Mouse (Mus musculus): ENCODE measurements around the gene Akirin1. TPM values are rescaled to one million over a fixed set of nuclear protein-coding genes. Genes with fewer than 3 reads are reported as not detected.

Akirin1 gene
- polyA plus RNA-seq, 1 experiment from 2014 or later, result 108 TPM

DNA sequence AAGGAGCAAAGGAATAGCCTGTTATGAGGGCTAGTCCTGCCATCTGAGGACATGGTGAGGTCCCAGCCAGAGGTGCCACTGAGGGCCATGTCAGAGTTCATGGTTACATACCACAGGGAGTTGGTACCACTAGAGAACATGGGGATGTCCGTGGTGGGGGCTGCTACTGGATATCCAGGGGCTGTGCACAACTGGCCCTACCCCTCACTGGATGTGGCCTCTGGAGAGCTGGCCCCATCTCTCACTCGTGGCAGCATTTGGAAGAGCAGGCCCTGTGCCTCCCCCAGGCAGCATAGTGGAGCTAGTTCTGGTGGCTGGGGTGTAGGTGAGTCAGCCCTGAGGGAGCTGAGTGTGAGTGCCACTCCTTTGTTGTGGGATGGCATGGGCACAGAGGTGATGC lies 17.2 kb downstream of the Akirin1 start:
- Histone ChIP-seq H3K4me3 (ENCODE audit: low read depth, low read length) (no peak overlapping the region), H3K27ac (ENCODE audit: low read depth, low read length) (no peak overlapping the region), H3K4me2 (no peak overlapping the region), H3K9ac (ENCODE audit: low read length) (no peak overlapping the region), H3K9me3 (ENCODE audit: control insufficient read depth, low read length) (no peaks in the 10 kb centered on the region), H3K27me3 (ENCODE audit: control insufficient read depth, insufficient read depth, low read length) (no peaks in the 10 kb centered on the region), H3K4me1 (ENCODE audit: control insufficient read depth, insufficient read depth, low read length) (no peaks in the 10 kb centered on the region), H3K36me3 (ENCODE audit: control insufficient read depth, insufficient read depth, low read length) (peaks cover 7% of the 10 kb centered on the region; the same call in 1 of the 2 replicates)
- ATAC-seq (ENCODE audit: low FRiP score) (0 out of 2 replicates have a peak, but pooled peaks have one; percentile 24), DNase-seq (ENCODE audit: low spot score, missing footprints) (no peak)
- 91% methylated on average over 2 of the region's 2 CpGs for WGBS

DNA sequence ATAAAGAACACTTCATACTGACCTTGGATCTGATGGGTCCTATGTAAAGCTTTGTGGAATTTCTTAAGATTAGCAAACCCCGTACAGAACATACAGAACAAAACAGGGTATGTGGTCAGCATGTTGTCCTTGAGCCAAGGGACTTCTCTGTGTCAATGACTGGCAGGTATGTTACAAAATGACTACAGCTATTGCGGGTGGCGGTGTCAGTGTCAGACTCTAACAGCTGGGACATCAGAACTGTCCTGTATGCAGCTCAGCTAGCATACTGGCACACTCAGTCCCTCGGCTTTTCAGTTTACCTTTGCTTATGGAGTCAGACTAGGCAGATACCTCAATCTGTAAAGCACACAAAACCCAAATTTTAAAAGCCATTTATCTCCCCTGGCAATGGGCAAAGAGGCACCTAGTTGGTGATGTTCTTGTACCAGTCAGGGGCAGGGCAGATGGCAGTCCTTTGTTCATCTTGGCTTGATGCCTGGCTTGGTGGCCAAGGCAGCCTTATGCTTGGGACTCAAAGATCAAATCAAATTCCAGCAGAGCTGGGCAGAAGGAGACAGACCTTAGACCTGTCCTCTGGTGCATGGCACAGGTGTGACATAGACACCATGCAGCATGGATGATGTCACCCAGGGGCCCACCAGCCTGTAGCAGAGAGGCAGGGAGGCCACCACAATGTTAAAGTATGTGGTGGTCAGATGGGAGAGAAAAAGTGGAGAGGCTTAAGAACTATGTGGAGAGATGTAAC lies 17.8 kb downstream of the Akirin1 start:
- no peak overlapping the region for H3K4me2 ChIP-seq

DNA sequence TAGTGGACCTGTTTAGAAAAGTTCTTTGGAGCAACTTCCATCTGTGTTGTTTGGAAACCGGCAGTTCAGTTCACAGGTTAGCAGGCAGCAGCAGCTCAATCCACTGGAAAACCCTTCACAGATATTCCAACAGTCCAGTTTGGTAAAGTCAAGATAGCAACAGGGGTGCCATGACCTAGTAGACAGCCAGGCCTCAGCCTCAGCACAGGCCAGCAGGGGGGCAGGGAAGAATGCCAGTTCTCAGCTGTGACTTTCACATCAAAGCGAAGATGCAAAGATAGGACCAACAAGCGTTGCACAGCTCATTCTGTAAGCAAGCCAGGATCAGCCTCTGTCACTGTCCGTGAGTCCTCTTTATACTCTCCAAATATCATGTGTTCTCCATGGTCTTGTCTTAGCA lies 28.4 kb downstream of the Akirin1 start:
- Histone ChIP-seq H3K27me3 (ENCODE audit: control insufficient read depth, insufficient read depth, low read length) (no peaks in the 10 kb centered on the region), H3K4me2 (no peak overlapping the region), H3K4me3 (ENCODE audit: low read depth, low read length) (no peak overlapping the region), H3K4me1 (ENCODE audit: control insufficient read depth, insufficient read depth, low read length) (peaks cover 6% of the 10 kb centered on the region), H3K9ac (ENCODE audit: low read length) (no peak overlapping the region), H3K27ac (ENCODE audit: low read depth, low read length) (no peak overlapping the region), H3K9me3 (ENCODE audit: control insufficient read depth, low read length) (no peaks in the 10 kb centered on the region), H3K36me3 (ENCODE audit: control insufficient read depth, insufficient read depth, low read length) (no peaks in the 10 kb centered on the region)
- WGBS, result 83% methylated on average over 4 of the region's 4 CpGs
- DNase-seq (ENCODE audit: low spot score, missing footprints) (no peak), ATAC-seq (ENCODE audit: low FRiP score) (no peak)

More for the DNA sequence above, 17.8 kb downstream of the Akirin1 start:
- Histone ChIP-seq H3K4me1 (ENCODE audit: control insufficient read depth, insufficient read depth, low read length) (no peaks in the 10 kb centered on the region), H3K36me3 (ENCODE audit: control insufficient read depth, insufficient read depth, low read length) (peaks cover 7% of the 10 kb centered on the region; the same call in 1 of the 2 replicates), H3K4me3 (ENCODE audit: low read depth, low read length) (no peak overlapping the region), H3K27ac (ENCODE audit: low read depth, low read length) (no peak overlapping the region), H3K27me3 (ENCODE audit: control insufficient read depth, insufficient read depth, low read length) (no peaks in the 10 kb centered on the region), H3K9ac (ENCODE audit: low read length) (no peak overlapping the region), H3K9me3 (ENCODE audit: control insufficient read depth, low read length) (no peaks in the 10 kb centered on the region)
- ATAC-seq (ENCODE audit: low FRiP score) (no peak), DNase-seq (ENCODE audit: low spot score, missing footprints) (no peak)
- 93% methylated on average over 4 of the region's 4 CpGs for WGBS

DNA sequence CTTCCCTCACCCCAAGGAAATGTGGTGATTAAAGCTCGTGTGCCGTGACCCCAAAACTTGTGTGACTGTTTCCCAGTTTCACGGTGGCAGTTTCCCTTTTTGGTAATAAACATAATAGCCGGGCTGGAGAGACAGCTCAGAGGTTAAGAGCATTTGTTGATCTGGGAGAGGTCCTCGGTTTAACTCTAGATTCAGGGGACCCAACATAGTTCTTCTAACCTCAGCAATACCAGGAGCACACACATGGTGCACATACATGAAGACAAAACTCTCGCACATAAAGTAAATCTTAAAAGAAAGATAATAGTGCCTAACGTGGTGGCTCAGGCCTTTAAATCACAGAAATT lies 31.7 kb downstream of the Akirin1 start:
- ATAC-seq (ENCODE audit: low FRiP score), result peak; percentile 71
- peaks cover 6% of the 10 kb centered on the region for H3K4me1 ChIP-seq (ENCODE audit: control insufficient read depth, insufficient read depth, low read length)
- DNase-seq (ENCODE audit: low spot score, missing footprints), result no peak
- peak overlapping the region; percentile 65 for H3K4me3 ChIP-seq (ENCODE audit: low read depth, low read length)
- H3K9me3 ChIP-seq (ENCODE audit: control insufficient read depth, low read length), result no peaks in the 10 kb centered on the region
- H3K27me3 ChIP-seq (ENCODE audit: control insufficient read depth, insufficient read depth, low read length), result no peaks in the 10 kb centered on the region
- peaks cover 2% of the 10 kb centered on the region; the same call in 1 of the 2 replicates for H3K36me3 ChIP-seq (ENCODE audit: control insufficient read depth, insufficient read depth, low read length)
- H3K9ac ChIP-seq (ENCODE audit: low read length), result peak overlapping the region; percentile 86
- no peak overlapping the region; the same call in 1 of the 2 replicates for H3K27ac ChIP-seq (ENCODE audit: low read depth, low read length)
- H3K4me2 ChIP-seq, result peak overlapping the region; percentile 66
- WGBS, result 31% methylated on average over 7 of the region's 7 CpGs

DNA sequence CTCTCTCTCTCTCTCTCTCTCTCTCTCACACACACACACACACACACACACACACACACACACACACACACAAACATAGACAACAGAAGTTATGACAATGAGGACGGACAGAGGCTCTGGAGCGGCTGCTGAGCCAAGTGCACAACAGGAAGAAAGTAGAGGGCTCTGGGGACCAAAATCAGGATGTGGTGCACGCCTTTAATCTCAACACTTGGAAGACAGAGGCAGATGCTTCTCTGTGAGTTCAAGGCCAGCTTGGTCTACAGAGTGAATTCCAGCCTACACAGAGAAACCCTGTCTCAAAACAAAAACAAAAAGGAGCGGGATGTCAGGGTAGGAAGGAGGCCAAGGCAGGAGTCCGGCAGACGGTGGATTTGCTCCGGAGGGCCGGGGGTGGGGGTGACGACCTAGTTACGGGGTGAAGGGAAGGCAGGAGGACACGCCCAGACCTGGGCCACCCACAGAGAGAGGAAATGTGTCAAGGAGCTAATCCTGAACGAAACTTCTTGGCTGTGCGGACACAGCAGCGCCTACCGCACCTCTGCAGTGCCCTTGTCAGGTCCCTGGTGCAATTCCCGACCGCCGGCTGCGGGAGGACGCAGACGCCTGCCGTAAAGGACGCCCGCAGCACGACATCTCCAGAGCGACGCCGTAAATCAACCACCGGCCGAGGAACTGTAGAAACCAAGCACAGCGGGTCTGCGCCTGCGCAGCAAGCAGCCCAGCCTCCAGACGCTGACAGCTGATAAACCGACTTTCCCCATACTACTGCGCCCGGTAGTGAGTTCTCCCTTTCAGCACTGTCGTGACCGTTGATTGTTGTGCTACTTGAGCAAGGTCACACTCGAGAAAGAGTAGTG lies 32.3 kb downstream of the Akirin1 start, which contains the start of gene Ndufs5:
TSS of gene Ndufs5 (minus strand) at position 629 of the 860 bp plus-strand sequence.
- Histone ChIP-seq H3K4me2 (peak within 1 kb of the TSS; percentile 66), H3K4me1 (ENCODE audit: control insufficient read depth, insufficient read depth, low read length) (peaks cover 6% of the 10 kb centered on the region), H3K9me3 (ENCODE audit: control insufficient read depth, low read length) (no peaks in the 10 kb centered on the region), H3K27ac (ENCODE audit: low read depth, low read length) (no peak within 1 kb of the TSS; the same call in 1 of the 2 replicates), H3K4me3 (ENCODE audit: low read depth, low read length) (peak within 1 kb of the TSS; percentile 65), H3K36me3 (ENCODE audit: control insufficient read depth, insufficient read depth, low read length) (peaks cover 2% of the 10 kb centered on the region; the same call in 1 of the 2 replicates), H3K9ac (ENCODE audit: low read length) (peak within 1 kb of the TSS; percentile 86), H3K27me3 (ENCODE audit: control insufficient read depth, insufficient read depth, low read length) (no peaks in the 10 kb centered on the region)
- DNase-seq (ENCODE audit: low spot score, missing footprints), result peak; percentile 100
- ATAC-seq (ENCODE audit: low FRiP score), result peak; percentile 97
- under 1% methylated on average over 40 of the region's 40 CpGs for WGBS

DNA sequence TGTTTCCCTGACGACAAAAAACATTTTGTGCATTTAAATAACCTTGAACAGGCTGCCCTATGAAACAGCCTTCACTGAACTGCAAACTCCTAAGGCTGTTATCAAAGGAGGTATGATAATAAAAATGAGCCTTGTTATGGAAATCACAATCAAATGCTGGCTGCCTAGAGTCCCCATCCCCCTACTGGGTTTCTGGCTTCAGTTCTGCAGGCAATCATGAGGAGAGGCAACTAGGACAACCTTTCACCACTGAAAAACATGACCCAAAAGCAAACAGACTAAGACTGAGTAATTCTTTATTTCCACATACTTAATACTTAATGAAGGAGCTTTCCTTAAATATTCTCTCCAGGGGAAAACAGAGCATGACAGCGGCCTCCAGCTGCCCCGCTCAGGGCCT lies 37.7 kb downstream of the Akirin1 start:
- Histone ChIP-seq H3K9ac (ENCODE audit: low read length) (no peak overlapping the region), H3K4me3 (ENCODE audit: low read depth, low read length) (no peak overlapping the region), H3K4me1 (ENCODE audit: control insufficient read depth, insufficient read depth, low read length) (peaks cover 3% of the 10 kb centered on the region), H3K27ac (ENCODE audit: low read depth, low read length) (no peak overlapping the region), H3K9me3 (ENCODE audit: control insufficient read depth, low read length) (no peaks in the 10 kb centered on the region), H3K36me3 (ENCODE audit: control insufficient read depth, insufficient read depth, low read length) (peaks cover 5% of the 10 kb centered on the region; the same call in 1 of the 2 replicates), H3K4me2 (no peak overlapping the region), H3K27me3 (ENCODE audit: control insufficient read depth, insufficient read depth, low read length) (no peaks in the 10 kb centered on the region)
- ATAC-seq (ENCODE audit: low FRiP score) (no peak), DNase-seq (ENCODE audit: low spot score, missing footprints) (peak; percentile 54)
- WGBS, result 96% methylated on average over 1 of the region's 3 CpGs

DNA sequence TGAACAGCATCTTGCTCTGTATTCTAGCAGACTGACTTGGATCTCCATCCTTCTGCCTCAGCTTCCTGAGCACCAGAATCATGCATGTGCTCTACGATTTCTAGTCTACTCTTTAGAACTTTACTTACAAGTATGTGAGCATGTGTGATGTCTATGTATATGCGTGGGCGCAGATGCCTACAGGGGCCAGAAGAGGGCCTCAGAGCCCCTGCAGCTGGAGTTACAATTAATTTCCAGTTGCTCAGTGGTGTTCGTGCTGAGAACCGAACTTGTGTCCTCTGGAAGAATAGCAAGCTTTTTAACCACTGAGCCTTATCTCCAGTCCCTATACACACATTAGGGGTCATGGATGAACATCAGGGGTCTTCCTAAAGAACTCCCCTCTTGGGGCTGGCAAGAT lies 42.8 kb downstream of the Akirin1 start:
- Histone ChIP-seq H3K27me3 (ENCODE audit: control insufficient read depth, insufficient read depth, low read length) (no peaks in the 10 kb centered on the region), H3K27ac (ENCODE audit: low read depth, low read length) (no peak overlapping the region), H3K9me3 (ENCODE audit: control insufficient read depth, low read length) (no peaks in the 10 kb centered on the region), H3K4me1 (ENCODE audit: control insufficient read depth, insufficient read depth, low read length) (no peaks in the 10 kb centered on the region), H3K4me3 (ENCODE audit: low read depth, low read length) (no peak overlapping the region), H3K4me2 (no peak overlapping the region), H3K36me3 (ENCODE audit: control insufficient read depth, insufficient read depth, low read length) (peaks cover 3% of the 10 kb centered on the region; the same call in 1 of the 2 replicates), H3K9ac (ENCODE audit: low read length) (no peak overlapping the region)
- ATAC-seq (ENCODE audit: low FRiP score) (no peak), DNase-seq (ENCODE audit: low spot score, missing footprints) (peak; percentile 44)
- 91% methylated on average over 5 of the region's 5 CpGs for WGBS

DNA sequence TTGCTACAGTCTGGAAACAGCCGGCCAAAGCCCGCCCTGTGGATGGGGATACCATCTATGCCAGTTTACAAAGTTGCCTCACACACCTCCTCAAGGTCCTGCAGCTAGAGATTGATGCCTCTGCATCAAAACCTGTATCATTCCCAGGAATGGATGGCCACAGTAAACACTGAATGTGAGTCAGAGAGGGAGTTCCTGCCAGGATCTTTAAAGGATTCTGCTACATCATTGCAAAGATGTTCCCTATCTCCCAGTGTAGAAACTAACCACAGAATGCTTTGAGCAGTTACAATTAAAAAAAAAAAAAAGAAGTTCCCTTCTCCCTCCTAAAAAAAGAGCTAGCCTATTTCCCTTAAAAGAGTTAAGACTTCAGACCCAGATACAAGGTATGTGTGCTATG lies 44.8 kb downstream of the Akirin1 start:
- Histone ChIP-seq H3K4me2 (no peak overlapping the region), H3K9ac (ENCODE audit: low read length) (no peak overlapping the region), H3K9me3 (ENCODE audit: control insufficient read depth, low read length) (no peaks in the 10 kb centered on the region), H3K27me3 (ENCODE audit: control insufficient read depth, insufficient read depth, low read length) (no peaks in the 10 kb centered on the region), H3K4me1 (ENCODE audit: control insufficient read depth, insufficient read depth, low read length) (no peaks in the 10 kb centered on the region), H3K27ac (ENCODE audit: low read depth, low read length) (no peak overlapping the region), H3K4me3 (ENCODE audit: low read depth, low read length) (no peak overlapping the region), H3K36me3 (ENCODE audit: control insufficient read depth, insufficient read depth, low read length) (no peaks in the 10 kb centered on the region)
- 95% methylated on average over 2 of the region's 2 CpGs for WGBS
- DNase-seq (ENCODE audit: low spot score, missing footprints), result no peak
- ATAC-seq (ENCODE audit: low FRiP score), result no peak

DNA sequence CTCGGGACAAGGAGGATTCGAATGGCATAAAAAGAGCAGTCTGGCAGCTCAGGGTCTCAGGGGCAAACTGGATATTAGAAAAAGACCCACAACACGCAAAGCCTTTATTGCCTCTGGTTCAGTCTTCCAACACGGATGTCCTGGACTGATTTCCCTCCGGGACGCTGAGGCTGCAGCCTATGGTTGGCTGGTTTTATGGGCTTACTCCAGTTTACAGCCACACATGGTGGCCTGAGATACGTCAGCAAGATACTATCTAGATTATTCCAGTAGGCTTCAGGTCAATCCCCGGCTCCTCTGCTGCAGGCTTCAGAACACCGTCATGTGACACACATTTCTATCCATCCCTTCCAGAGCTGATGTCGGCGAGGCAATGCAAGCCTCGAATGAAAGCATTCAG lies 56.8 kb downstream of the Akirin1 start:
- no peak for ATAC-seq (ENCODE audit: low FRiP score)
- H3K9ac ChIP-seq (ENCODE audit: low read length), result no peak overlapping the region
- WGBS, result 88% methylated on average over 12 of the region's 12 CpGs
- DNase-seq (ENCODE audit: low spot score, missing footprints), result no peak
- no peaks in the 10 kb centered on the region for H3K4me1 ChIP-seq (ENCODE audit: control insufficient read depth, insufficient read depth, low read length)
- no peak overlapping the region for H3K27ac ChIP-seq (ENCODE audit: low read depth, low read length)
- H3K36me3 ChIP-seq (ENCODE audit: control insufficient read depth, insufficient read depth, low read length), result no peaks in the 10 kb centered on the region
- no peaks in the 10 kb centered on the region for H3K27me3 ChIP-seq (ENCODE audit: control insufficient read depth, insufficient read depth, low read length)
- no peaks in the 10 kb centered on the region for H3K9me3 ChIP-seq (ENCODE audit: control insufficient read depth, low read length)
- H3K4me3 ChIP-seq (ENCODE audit: low read depth, low read length), result no peak overlapping the region
- no peak overlapping the region for H3K4me2 ChIP-seq
